Mouse (Mus musculus): ENCODE data around the gene Nrm.

Nrm gene

DNA sequence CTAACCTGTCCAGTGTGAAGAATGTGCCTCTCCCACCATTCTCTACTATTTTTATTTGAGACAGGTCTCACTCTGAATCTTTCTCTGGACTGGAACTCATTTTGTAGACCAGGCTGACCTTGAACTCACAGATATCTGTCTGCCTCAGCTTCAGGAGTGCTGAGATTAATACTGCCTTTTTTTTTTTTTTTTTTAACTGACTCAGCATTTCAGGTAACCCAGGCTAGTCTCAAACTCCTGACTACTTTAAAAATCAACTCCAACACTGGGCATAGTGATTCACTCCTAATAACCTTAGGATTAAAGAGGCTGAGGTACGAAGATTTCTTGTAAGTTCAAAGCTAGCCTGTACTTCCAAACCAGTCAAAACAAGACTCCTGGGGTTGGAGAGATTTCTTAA lies 44.5 kb downstream of the Nrm start:
- DNase-seq (ENCODE audit: low spot score) = no peak

DNA sequence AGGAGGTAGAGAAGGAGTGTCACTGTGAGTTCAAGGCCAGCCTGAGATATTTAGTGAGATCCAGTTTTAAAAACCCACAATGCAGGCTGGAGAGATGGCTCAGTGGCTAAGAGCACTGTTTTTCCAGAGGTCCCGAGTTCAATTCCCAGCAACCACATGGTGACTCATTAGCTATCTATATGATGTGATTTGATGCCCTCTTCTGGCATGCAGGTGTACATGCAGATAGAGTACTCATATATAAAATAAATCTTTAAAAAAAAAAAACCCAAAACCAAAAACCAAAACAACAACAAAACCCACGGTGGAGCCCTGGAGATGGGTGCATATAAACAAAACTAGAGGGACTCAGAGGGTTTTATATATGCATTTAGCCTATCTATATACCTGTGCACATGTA lies 46.5 kb downstream of the Nrm start:
- no peak for DNase-seq (ENCODE audit: low spot score)

DNA sequence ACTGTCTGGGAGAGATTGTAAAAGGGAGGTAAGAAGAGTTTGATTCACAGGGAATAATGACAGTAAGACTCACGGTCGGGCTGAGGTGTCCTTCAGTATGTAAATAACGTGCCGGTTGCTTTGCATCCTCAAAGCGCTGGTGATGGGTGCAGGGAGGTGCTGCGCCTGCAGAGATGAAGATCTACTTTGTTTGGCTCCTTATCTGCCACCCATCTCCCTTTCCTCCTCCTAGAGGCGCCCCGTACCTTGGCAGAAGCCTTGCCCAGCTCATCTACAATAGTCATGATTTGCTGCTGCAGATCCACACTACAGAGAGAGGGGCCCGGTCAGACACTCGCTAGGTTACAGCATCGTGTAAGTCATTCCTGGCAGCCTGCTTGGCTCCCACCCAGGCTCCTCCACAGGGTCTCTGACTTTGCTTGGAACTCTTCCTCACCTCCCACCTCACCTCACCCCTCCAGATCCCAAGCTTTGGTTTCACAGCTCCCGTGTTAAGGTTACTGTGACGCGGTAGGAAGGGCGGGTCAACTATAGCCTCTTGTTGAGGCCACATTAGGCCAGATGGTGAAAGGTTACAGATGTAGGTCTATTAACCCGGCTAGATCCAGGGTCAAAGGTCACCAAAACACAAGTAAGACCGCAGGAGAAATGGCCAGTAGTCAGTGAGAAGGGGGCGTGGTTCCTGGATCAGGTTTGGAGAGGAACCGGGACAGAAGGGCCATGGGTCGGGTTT lies 48.2 kb downstream of the Nrm start:
- DNase-seq (ENCODE audit: low spot score) = no peak

DNA sequence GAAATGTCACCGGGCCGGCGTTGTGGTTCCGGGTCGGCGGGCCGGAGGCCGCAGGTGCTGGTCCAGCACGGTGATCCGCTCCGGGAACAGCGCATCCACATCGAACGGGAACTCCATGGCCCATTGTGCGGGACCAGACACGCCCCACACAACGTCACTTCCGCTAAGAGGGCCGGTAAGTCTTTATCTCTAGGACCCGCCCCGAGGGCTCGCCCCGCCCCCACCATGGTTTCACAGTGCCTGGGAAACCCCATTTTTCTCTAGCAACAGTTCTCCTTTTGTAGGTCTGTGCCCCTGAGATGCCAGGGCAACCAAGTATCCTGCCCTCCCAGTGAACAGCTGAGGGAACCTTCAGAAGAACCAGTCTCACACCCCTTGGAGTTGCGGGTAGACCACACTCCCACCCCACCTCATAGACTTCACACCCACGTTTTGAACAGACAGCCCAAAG lies 48.8 kb downstream of the Nrm start, which contains the start of gene Atat1:
Gene Atat1, minus strand, starts transcription at position 157 of the 451 bp plus-strand sequence.
- peak; percentile 87 for DNase-seq (ENCODE audit: low spot score)

DNA sequence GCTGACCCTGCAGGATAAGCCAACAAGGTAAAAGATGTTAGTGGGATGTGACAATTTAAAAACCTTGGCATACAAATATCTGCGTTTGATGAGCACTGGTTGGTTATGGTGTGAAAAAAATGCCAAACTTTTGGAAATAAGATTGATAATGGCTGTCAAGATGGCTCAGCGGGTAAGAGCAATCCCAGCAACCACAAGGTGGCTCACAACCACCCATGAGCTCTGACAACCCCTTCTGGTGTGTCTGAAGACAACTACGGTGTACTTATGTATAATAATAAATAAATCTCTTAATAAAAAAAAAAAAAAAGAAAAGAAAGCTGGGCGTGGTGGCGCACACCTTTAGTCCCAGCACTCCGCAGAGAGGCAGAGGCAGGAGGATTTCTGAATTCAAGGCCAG lies 53.9 kb downstream of the Nrm start:
- DNase-seq (ENCODE audit: low spot score) = no peak
